Mouse (Mus musculus) WW6 (cell line): ENCODE measurements at regions not wholly inside any gene's neighbourhood (a gene's known extent, or its start where the extent isn't known, plus 50 kb on each side); places are given as distances from the start of the nearest gene placed in this dataset.

Experiments used
- DNase-seq: peaks from one replicate; pipeline ENCODE4 v3.0.0-alpha.2; 2013; ENCODE audit warnings: low read depth, low spot score

DNA sequence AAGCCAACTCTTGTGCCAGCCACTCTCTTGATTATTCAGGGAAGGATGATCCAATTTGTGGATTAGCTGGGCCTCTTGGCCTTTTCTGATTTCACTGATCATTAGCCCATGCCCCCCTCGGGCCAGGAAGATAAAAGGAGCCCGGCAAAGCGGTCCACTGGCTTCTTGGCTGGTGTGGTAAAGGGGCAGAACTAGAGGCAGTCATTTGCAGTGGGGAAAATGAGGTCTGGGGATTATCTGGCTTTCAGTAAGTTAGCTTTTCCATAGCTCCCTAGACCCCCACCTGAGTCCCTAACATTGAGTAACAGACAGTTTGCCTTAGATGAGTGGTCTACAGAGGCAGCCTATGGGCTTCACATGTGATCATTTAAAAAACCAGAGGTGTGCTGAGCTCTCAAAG lies 163.7 kb downstream of the Insig2 start:
- no peak for DNase-seq

DNA sequence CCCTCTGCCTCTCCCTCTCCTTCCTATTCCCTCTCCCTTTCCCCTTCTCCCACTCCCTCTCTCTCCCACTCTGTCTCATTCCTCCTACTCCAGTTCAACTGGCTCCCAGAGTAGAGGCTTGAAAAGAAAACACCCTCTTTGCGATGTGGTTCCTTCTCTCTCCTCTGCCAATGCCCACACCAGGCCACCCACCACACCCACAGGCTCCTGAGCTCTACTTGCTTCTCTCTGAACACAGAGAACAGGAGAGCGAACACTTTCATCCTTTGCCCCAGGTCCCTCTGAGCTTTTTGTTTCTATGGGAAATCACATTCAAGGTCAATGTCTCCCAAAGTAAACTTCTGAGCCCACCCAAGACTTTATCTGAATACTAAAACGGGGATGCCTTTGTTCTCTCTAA lies 155.8 kb downstream of the Insig2 start:
- DNase-seq: no peak

DNA sequence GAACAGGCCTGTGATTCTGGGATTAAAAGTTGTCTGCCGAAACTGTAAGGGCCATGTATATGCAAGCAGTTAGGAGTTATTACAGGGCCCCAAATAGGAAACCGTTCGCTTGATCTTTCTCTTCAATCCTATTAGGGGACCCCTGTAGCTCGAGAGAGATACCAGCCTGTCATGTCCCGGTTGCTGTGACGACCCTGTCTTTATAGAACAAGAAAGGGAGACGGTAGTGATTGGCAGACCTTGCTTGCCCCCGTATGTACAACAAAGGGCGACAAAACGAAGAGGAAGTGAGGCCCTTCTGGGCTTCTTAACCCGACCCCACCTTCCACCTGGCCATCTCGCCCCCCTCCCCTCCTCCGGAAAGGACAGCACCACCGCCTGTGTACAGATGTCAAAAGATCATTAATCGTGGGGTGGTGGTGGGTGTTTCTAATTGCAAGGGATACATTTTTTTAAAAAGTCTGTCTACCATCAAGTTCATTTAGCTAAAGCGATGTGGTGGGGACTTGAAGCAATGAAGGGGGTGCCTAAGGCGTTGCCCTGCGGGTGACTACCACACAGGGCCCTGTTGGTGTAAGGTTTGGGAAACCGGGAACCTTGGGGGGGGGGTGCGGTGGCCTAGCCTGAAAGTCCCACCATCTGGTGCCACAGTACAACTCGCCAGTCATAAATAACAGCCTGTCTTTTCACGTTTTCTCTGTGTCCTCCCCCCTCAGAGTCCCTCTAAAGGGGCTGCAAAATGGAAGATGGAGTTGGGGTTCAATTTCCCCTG lies 155.1 kb downstream of the Insig2 start:
- DNase-seq: no peak

DNA sequence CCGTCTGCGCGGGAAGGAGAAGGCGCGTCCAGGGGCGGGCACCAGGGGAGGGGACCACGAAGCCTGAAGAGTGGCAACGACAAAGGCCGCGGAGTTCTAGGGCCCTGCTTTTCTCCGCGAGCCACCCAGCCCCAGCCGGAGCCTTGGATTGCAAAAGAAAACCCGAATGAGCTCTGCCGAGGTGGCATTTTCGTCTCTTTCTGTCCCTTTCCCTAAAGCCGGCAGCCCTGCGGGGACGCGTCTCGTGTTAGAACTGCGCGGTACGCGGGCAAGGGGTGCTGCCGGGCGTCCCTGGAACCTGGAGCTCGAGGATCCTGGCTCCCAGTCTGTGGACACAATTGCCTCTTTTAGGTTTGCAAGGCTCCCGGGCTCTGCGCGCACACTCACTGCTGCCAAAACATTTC lies 154.5 kb downstream of the Insig2 start:
- DNase-seq: no peak

DNA sequence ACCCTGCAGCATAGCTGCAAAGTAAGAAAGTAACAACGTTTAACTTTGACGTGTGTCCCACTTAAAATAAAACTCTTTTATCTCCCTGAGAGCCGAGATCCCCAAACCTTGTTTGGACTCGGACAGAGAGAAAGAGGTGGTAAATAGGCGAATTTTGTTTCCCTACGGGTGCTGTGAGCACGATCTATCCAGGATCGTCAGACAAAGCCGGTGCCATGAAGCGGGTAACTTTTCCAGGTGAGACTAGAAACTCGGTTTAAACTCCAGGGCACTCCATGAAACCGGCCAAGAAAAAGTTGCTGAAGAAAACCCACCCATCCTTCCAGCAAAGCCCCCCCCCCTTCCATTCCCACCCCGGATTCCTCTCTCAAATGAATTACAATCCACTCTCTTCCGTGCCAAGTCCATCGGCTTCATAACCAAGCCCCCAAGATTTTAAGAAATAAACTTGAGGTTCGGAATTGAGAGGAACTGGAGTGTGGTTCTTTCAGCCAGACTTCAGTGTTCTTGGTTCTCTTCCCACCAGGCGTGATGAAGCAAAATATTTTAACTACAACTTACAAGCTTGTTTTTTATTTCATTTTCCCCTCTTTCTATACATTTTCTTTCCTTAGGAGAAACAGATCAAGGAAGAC lies 153.7 kb downstream of the Insig2 start:
- DNase-seq: no peak

DNA sequence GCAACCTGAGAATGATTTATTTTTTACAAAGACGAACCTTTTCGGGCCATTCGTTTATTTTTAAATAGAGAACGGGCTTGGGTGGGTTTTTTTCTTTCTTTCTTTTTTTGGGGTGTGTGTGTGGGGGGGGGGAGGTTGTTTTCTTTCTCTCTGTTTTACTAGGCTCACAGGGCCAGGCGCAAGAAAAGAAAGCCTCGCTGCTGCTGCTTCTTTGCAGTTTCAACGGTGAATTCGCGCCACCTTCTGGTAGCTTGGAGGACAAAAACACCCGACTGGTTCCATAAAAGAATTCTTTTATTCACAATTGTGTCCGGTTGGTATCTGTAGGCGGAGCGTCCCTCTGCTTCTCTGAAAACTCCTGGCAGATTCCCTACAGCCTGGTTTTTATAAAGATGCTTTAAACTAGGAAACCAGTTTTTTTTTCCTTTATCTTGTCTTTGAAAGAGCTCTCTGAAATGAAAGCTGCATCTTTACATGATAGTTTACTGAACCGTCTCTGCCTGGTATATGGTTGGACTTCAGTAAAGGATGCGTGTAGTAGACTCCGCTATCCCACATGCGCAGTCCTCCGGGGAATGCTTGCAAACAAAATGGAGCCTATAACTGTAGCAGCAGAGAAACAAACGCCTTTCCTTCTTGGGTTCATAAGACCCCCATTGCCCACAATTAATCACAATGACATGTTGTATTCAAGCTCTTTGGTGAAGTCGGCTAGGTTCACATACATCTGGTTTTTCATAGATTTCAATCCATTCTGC lies 151.9 kb downstream of the Insig2 start:
- DNase-seq: peak; percentile 40

DNA sequence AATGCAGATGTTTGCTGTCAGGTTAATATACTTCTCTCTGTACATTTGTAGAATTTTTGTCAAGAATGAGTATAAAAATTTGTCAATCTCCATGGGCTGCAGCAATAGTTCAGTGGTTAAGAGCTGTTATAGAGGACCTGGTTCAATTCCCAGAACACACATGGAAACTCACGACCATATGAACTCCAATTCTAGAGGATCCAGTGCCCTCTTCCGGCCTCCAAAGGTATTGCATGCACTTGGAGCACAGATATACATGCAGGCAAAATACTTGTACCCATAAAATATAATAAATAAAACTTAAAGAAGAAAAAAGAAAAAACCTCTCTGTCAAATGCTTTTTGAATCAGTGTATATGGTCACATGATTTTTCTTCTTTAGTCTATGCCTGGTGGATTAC lies 143.5 kb downstream of the Insig2 start:
- DNase-seq: no peak

DNA sequence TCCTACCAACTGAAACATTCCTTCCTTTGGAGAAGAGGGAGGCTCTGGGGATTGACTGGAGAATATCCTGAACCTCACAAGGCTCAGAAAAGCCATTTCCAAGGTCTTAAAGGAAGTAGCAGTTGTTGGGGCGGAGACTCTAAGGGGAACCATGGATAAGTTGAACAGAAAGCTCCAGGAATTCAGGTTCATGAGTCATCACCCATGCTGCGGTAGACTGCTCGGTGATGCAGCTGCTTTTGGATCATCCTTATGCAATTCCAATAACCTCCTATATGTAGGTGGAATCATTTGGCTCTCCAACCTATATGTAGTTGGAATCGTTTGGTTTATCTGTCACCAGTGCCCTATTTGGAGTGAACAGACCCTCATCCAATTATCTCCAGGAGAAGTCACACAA lies 137.6 kb downstream of the Insig2 start:
- no peak for DNase-seq

DNA sequence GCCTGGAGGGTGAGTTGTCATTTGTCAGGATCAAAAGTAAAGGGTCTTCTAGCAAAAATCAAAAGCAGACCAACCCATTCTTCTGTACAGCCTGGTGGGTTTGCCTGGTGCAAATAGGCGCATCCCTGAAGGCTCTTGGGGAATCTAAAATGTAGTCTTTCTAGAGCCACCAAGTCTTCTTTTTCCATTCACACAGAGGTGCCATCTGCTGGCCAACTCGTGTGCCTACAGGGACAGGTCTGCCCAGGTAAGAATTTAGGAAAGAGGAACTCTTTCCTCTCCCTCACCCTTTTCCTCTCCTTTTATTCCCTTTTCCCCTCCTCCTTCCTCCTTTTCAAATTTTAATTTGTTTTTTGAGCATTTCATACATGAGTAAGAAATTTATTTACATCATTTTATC lies 116.5 kb downstream of the Insig2 start:
- no peak for DNase-seq

DNA sequence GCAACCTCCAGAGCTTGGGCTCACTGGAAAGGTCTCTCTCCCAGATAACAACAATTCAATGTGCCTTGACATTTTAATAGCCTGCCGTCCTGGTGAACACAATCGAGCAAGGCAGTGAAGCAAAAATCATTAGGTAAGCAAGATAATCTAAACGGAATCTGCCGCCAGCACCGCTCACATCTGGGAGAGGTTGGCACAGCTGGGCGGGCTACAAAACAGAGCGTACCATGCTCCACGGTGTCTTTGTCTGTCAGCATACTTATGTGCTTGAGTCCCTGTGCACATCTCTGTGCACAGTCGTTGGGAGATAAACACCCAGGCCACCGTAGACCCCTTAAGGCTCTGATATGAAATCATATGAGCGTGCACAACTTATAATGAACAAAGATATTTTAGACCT lies 108.1 kb downstream of the Insig2 start:
- no peak for DNase-seq

DNA sequence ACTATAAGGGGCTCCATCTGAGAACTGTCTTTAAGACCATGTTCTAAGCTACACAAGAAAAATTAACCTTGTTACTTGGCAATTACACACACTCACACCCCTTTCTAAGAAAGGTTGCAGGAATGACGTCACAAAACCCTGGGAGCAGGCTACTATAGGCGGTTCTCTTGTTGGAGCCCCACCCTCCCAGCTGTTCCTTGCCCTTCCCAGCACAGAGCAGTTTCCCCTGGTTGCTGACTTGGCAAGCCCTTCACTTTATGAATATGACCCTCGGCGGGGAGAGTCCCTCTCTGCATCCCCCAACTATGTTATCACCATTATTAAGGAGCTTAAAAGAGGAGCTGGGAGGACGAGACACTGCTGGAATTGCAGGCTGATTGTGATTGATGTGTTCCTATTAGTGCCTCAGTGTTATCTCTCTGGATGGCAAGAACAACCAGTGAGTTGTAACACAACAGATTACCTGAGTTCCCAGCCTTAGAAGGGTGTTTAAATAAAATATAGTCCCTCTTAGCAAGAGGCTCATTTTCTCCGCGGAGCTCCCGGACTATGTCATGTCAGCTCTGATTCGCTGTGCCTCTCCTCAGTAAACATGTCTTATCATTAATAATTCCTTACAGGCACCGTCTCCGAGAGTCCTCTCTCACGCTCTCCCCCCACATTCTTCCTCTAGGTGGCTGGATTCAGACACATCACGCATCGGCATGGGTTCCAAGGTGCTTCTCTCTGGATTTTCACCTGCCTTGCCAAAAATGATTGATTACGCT lies 105.7 kb downstream of the Insig2 start:
- no peak for DNase-seq

DNA sequence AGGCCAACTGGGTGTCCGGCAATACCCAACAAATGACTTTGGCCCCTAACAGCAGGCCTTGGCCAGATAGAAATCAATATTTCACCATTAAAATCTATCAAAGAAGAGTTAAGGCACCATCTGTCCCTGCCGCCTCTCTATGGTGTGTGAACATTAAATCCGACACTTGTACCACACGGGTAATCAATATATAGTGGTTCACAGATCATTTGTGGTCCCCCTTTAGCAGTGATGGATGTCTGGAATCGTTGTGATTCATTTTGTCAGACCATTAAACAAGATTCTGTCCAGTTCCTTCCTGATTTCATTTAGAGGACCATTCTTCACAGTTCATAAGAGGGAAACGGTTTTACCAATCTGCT lies 105.2 kb downstream of the Insig2 start:
- no peak for DNase-seq

DNA sequence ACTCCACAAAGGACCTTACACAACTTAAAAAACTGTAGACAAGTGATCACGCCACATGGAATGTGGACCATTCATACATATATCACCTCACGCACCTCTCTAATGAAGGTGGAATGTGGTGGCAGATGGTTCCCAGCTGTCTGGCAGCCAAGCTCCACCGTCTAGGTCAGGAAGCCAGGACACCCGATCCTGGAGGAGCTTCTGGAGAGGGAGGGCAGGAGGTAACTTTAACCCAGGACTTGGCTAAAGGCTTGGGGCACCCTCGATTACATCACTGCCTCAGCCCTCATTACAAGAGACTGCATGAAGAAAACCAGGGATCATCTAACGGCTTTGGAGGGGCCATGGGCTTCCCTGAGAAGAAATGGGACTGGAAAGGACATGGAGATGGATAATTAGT lies 88.8 kb downstream of the Insig2 start:
- no peak for DNase-seq

DNA sequence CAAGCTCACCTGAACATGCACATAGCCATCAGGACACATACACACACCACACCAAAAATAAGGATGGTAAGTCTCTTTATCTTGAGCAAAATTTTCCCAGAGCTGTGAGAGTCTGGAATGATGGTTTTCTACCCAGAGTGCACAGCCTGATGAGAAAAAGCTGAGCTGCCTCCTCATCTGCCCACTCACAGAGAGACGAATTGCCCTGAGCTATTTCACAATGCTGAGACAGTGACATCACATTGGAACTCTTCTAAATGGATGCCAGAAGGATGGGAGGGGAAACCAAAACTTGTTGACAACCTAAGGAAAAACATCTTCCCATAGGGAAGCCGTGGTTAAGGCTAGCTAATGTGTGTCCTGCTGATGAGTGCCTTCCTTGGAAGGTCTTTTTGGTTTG lies 84.8 kb downstream of the Insig2 start:
- no peak for DNase-seq

DNA sequence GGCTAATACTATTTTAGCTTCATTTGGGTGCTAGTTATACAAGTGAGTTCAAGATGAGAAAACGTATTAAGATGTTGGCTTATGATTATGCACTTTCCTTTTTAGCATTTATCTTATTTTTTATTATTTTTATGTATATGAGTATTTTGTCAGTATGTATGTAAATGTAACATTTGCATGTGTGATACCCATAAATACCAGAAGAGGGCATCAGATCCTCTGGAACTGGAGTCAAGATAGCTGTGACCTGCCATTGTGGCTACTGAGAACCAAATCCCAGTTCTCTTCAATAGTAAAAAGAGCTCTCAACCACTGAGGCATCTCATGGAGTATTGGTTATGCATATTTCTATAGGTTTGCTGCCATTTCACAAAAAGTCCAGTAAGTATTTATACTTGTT lies 83.3 kb downstream of the Insig2 start:
- no peak for DNase-seq

DNA sequence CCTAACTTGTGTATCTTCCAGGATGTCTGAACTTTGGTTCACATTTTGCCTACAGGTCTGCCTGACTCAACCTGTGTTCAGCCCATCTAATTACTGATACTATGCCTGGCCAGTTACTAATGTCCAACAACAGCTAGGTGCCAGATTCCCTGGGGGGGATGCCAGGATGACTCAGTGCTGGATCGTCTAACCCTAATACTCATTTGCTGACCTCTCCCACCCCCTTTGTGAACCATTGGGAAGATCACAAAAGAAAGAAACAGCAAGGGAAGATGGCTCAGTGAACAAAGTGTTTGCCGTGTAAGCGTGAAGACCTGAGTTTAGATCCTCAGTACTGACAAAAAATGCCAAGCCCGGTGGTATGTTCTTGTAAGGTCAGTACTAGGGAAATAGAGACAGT lies 81.7 kb downstream of the Insig2 start:
- no peak for DNase-seq

DNA sequence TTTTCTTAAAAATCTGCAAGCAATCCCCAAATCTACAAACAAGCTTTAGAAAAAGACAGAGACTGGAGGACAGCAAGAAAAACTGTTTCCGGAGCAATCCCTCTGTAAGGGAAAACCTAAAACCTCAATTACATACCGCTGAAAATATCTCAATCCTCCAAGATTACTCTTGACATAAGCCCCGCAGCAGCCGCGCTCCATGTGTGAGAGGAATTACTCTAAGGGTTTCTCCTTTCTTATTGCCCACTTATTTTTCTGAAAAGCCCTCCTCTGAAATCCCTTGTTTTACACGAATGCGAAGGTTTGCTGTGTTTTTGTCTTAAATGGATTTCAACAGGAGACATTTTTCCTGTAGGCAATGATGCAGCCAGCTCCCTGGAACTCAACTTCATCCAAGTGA lies 80.3 kb downstream of the Insig2 start:
- no peak for DNase-seq

DNA sequence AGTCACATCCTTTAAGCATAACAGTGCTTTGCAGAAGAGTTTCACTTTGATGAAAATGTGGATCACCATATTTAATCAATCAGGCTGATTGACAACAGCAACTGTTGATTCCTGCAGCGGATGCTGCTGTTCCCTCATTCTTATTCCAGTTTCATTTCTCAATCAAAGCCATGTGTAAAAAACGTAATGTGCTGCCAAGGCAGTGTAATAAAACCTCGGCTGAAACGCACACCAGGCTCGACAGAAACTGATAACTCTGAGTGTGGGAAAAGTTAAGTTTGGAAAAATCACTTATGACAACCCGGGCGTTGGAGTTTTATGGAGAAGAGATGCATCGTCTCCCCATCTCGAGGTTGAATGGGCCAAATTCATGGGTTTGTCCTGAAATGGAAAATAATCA lies 78.2 kb downstream of the Insig2 start:
- DNase-seq: no peak
